Mouse (Mus musculus) brown adipose tissue, adult 24 weeks (tissue): Measurements from ENCODE around the gene Spata3. TPM values are rescaled to one million over a fixed set of nuclear protein-coding genes. Genes with fewer than 3 reads are reported as not detected.

Experiments
- H3K27ac ChIP-seq: fragments of 200-500 bp; replicated peaks from 2 replicates; pipeline ENCODE4 v1.5.1; 2012; ENCODE audit warnings: low read depth, mild to moderate bottlenecking, low read length
- H3K4me1 ChIP-seq: fragments of 200-500 bp; 2 replicates; pipeline ENCODE4 v1.6.1; 2012; ENCODE audit warnings: low read length, mixed read lengths; ENCODE audit not compliant: control insufficient read depth, insufficient read depth, insufficient read length
- H3K4me3 ChIP-seq: fragments of 200-500 bp; 2 replicates; pipeline ENCODE4 v1.5.1; 2012; ENCODE audit warnings: low read depth, mild to moderate bottlenecking, low read length, moderate library complexity; ENCODE audit not compliant: insufficient read depth
- polyA plus RNA-seq: library from polyadenylated mRNA; stranded (reverse); fragments of >200 nt; gene quantifications from 2 replicates; pipeline ENCODE4 v1.2.4, GENCODE M21; 2012; ENCODE audit not compliant: missing spikeins, insufficient read depth, insufficient read length

The Spata3 gene
- polyA plus RNA-seq, 1 experiment, result not detected

GRCm38 (mm10) chr1:86048231-86048630, 31.6 kb downstream of the Spata3 start:
- Histone ChIP-seq H3K4me3 (no peak overlapping the region), H3K27ac (no peak overlapping the region), H3K4me1 (no peaks in the 10 kb centered on the region; the same call in none of the 2 replicates)

GRCm38 (mm10) chr1:86048744-86049143, 32.1 kb downstream of the Spata3 start:
- no peaks in the 10 kb centered on the region; the same call in none of the 2 replicates for H3K4me1 ChIP-seq
- H3K27ac ChIP-seq, result no peak overlapping the region
- H3K4me3 ChIP-seq, result no peak overlapping the region

- Histone ChIP-seq H3K4me1 (no peaks in the 10 kb centered on the region), H3K27ac (no peak overlapping the region), H3K4me3 (no peak overlapping the region)
Observed at GRCm38 (mm10) chr1:86053198-86053921, 36.7 kb downstream of the Spata3 start.

- H3K27ac ChIP-seq, result no peak overlapping the region
- H3K4me3 ChIP-seq, result no peak overlapping the region
- H3K4me1 ChIP-seq, result no peaks in the 10 kb centered on the region
Observed at GRCm38 (mm10) chr1:86054943-86055342, 38.3 kb downstream of the Spata3 start.

- no peak overlapping the region for H3K27ac ChIP-seq
- H3K4me3 ChIP-seq, result no peak overlapping the region
- H3K4me1 ChIP-seq, result no peaks in the 10 kb centered on the region
Observed at GRCm38 (mm10) chr1:86056284-86056683, 39.7 kb downstream of the Spata3 start.

- H3K4me1 ChIP-seq, result no peaks in the 10 kb centered on the region
- peak overlapping the region; percentile 64 for H3K4me3 ChIP-seq
- 0 out of 2 replicates have a peak overlapping the region, but pooled peaks have one; percentile 23 for H3K27ac ChIP-seq
Observed at GRCm38 (mm10) chr1:86058856-86059769, 42.5 kb downstream of the Spata3 start.

GRCm38 (mm10) chr1:86062523-86062922, 45.9 kb downstream of the Spata3 start:
- Histone ChIP-seq H3K4me1 (peaks cover 4% of the 10 kb centered on the region; the same call in 1 of the 2 replicates), H3K4me3 (no peak overlapping the region), H3K27ac (no peak overlapping the region)

GRCm38 (mm10) chr1:86064271-86064991, 47.8 kb downstream of the Spata3 start, which contains the start of gene Psmd1:
Gene Psmd1, plus strand, starts transcription at chr1:86064387.
- Histone ChIP-seq H3K4me1 (peaks cover 4% of the 10 kb centered on the region; the same call in 1 of the 2 replicates), H3K27ac (peak within 1 kb of the TSS; percentile 95), H3K4me3 (peak within 1 kb of the TSS; percentile 84)

GRCm38 (mm10) chr1:86076565-86076964, 59.9 kb downstream of the Spata3 start:
- no peak overlapping the region for H3K27ac ChIP-seq
- no peaks in the 10 kb centered on the region for H3K4me1 ChIP-seq
- H3K4me3 ChIP-seq, result no peak overlapping the region

Other genes with a start within 250 kb of the Spata3 start
- gene A630001G21Rik, start 238.2 kb upstream of the Spata3 start, polyA plus RNA-seq, result 3.3 TPM in 1 of 2 replicates, not detected in the other
- 68.7 and 78.3 TPM in 2 replicates for gene Cab39, start 223.4 kb upstream of the Spata3 start, polyA plus RNA-seq
- 25.8 and 34.7 TPM in 2 replicates for gene Itm2c, start 122.5 kb upstream of the Spata3 start, polyA plus RNA-seq
- gene 4933407L21Rik, start 88.3 kb upstream of the Spata3 start, polyA plus RNA-seq, result not detected in 2 replicates
- not detected in 2 replicates for gene Gpr55, start 55.8 kb upstream of the Spata3 start, polyA plus RNA-seq
- gene 2810459M11Rik, start 29.0 kb downstream of the Spata3 start, polyA plus RNA-seq, result 0.40 TPM in 1 of 2 replicates, not detected in the other
- 76.2 and 91.1 TPM in 2 replicates for gene Psmd1, start 47.6 kb downstream of the Spata3 start, polyA plus RNA-seq
- not detected in 2 replicates for gene Htr2b, start 95.2 kb downstream of the Spata3 start, polyA plus RNA-seq
- gene Gm21972, start 116.8 kb downstream of the Spata3 start, polyA plus RNA-seq, result 3.1 TPM in 1 of 2 replicates, not detected in the other
- gene Armc9, start 138.0 kb downstream of the Spata3 start, polyA plus RNA-seq, result 2.2 and 4.4 TPM in 2 replicates